Mouse (Mus musculus): Measurements from ENCODE around the gene Marveld2. TPM values are rescaled to one million over a fixed set of nuclear protein-coding genes. Genes with fewer than 3 reads are reported as not detected.

Marveld2 gene
- polyA plus RNA-seq, 1 experiment from 2014 or later: 19.5 TPM

DNA sequence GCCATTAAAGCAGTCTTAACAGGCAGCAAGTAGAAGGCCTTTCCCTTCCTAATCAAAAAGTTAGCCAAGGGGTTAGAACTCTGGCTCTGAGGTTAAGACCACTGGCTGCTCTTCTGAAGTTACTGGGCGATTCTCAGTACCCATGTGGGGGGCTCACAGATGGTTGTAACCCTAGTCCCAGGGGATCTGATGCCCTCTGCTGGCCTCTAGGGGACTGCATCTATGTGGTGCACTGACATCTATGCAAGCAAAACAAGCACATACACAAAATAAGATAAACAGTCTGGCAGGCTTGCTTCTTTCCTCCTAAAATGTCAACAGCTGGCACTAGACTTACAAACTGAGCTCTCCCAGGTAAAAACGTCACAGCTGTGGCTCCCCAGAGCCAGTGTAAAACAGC, 3.9 kb downstream of the Marveld2 start:
- peaks cover 5% of the 10 kb centered on the region; the same call in 1 of the 2 replicates for H3K4me1 ChIP-seq
- no peak overlapping the region for H3K9ac ChIP-seq
- no peaks in the 10 kb centered on the region for H3K27me3 ChIP-seq (replicated peaks)
- H3K4me2 ChIP-seq: no peak overlapping the region
- H3K4me3 ChIP-seq (replicated peaks): no peak overlapping the region
- 61% methylated on average over 2 of the region's 2 CpGs for WGBS
- no peak overlapping the region for H3K27ac ChIP-seq
- H3K9me3 ChIP-seq: no peaks in the 10 kb centered on the region
- peaks cover 8% of the 10 kb centered on the region for H3K36me3 ChIP-seq
- ATAC-seq (ENCODE audit: insufficient read depth, low FRiP score, low read depth): no peak

DNA sequence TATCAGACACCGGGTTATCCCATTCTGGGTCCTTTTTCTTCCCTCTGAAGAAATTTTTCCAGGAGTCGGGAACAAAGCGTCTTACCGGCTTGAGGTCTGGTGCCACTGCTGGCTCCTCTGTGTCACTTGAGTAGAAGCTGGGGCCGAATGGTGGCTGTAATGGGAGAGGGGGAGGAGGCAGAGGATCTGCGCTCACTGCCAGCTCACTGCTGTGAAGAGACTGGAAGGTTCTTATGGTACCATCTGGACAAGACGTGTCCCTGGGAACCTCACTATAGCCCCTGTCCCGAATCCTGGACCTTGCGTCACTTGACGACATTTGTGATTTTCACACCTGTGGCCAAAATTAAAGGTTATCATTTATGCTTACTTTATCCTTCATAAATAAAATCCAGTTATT, 4.5 kb downstream of the Marveld2 start:
- peaks cover 6% of the 10 kb centered on the region; the same call in 1 of the 2 replicates for H3K36me3 ChIP-seq
- ATAC-seq (ENCODE audit: insufficient read depth, low FRiP score, low read depth): no peak
- no peak overlapping the region for H3K9ac ChIP-seq
- WGBS: 94% methylated on average over 10 of the region's 10 CpGs
- peaks cover 5% of the 10 kb centered on the region; the same call in 1 of the 2 replicates for H3K4me1 ChIP-seq
- no peaks in the 10 kb centered on the region for H3K9me3 ChIP-seq
- no peak overlapping the region for H3K4me2 ChIP-seq
- H3K27me3 ChIP-seq (replicated peaks): no peaks in the 10 kb centered on the region
- H3K27ac ChIP-seq: no peak overlapping the region
- H3K4me3 ChIP-seq (replicated peaks): no peak overlapping the region

DNA sequence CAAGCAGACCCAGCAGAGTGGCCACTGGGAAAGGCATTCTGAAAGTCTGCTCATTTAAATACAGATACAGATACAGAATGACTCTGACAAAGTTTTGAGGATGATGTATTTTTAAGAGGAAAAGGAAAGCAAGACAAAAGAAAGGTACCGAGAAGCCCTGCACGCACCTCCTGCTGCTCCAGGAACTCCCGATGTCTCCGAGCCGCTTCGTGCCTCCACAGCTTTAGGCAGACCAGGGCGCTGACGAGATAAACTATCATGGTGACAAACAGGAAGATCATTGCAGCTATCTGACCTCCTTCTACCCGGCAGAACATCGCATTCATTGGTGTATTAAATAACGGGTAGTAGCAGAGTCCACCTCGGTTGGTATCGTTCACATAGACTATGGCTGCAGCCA, 5.5 kb downstream of the Marveld2 start:
- Histone ChIP-seq H3K4me2 (no peak overlapping the region), H3K27me3 (replicated peaks) (no peaks in the 10 kb centered on the region), H3K4me3 (replicated peaks) (no peak overlapping the region), H3K9me3 (no peaks in the 10 kb centered on the region), H3K36me3 (peaks cover 6% of the 10 kb centered on the region; the same call in 1 of the 2 replicates), H3K9ac (no peak overlapping the region), H3K27ac (no peak overlapping the region), H3K4me1 (no peaks in the 10 kb centered on the region; the same call in 1 of the 2 replicates)
- ATAC-seq (ENCODE audit: insufficient read depth, low FRiP score, low read depth): no peak
- WGBS: 92% methylated on average over 13 of the region's 13 CpGs

DNA sequence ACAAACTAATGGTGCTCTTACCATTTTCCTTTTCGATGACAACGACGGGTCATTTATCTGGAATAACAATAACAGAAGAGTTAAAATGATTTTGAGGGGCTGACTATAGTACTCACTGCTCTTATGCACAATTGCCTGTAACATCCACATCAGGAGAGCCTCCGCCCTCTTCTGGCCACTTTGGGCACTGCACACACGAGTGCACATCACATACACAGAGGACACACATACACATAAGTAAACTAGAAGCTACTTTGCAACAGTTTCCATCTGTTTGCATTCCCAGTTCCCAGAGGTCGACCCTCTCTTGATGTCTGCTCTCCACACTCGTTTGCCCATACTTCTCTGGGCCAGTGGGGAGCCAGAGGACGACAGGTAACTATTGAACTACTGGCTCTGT, 9.0 kb downstream of the Marveld2 start:
- Histone ChIP-seq H3K4me1 (no peaks in the 10 kb centered on the region), H3K27me3 (replicated peaks) (no peaks in the 10 kb centered on the region), H3K9me3 (no peaks in the 10 kb centered on the region), H3K36me3 (peaks cover 6% of the 10 kb centered on the region; the same call in 1 of the 2 replicates), H3K4me3 (replicated peaks) (no peak overlapping the region), H3K9ac (no peak overlapping the region), H3K4me2 (no peak overlapping the region), H3K27ac (no peak overlapping the region)
- ATAC-seq (ENCODE audit: insufficient read depth, low FRiP score, low read depth): no peak
- 85% methylated on average over 8 of the region's 8 CpGs for WGBS

DNA sequence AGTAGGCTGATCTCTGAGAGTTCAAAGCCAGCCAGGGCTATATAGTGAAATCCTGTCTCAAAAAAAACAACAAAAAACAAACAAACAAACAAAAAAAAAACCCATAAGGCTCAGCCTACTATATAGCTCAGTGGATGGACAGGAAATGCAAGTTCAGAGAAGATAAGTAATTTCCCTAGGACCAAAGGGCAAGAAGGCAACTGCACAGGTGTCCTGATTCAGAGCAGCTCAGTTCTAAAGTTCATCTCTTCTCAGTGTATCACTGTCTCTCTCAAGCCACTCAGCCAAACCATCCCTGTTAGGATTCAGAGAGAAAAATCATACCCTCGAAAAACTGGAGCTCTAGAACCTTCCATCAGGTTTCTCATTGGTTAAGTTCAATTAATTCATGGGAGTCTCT, 10.9 kb downstream of the Marveld2 start:
- peaks cover 3% of the 10 kb centered on the region; the same call in 1 of the 2 replicates for H3K36me3 ChIP-seq
- 63% methylated on average over 1 of the region's 1 CpGs for WGBS
- H3K9me3 ChIP-seq: no peaks in the 10 kb centered on the region
- ATAC-seq (ENCODE audit: insufficient read depth, low FRiP score, low read depth): no peak
- H3K4me3 ChIP-seq (replicated peaks): no peak overlapping the region
- H3K4me1 ChIP-seq: no peaks in the 10 kb centered on the region
- H3K27me3 ChIP-seq (replicated peaks): no peaks in the 10 kb centered on the region
- H3K4me2 ChIP-seq: no peak overlapping the region
- no peak overlapping the region for H3K27ac ChIP-seq
- no peak overlapping the region for H3K9ac ChIP-seq

DNA sequence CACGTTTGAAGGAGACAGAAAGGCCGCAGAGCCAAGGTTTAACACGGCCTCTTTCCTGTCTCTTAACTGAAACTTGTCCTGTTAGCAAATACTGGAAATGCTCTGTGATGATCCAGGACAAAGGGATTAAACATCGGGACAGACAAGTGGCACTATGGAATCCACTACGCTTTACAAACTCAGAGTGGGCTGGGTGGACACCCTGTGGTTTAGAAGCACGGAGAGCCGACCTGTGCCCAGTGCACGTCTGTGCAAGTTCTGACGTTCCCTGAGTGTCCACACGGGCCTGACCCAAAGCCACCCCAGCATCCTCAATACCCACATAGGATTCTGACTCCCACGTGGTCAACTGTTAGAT, 13.1 kb downstream of the Marveld2 start:
- no peak overlapping the region for H3K27ac ChIP-seq
- no peak overlapping the region for H3K4me2 ChIP-seq
- H3K27me3 ChIP-seq (replicated peaks): no peaks in the 10 kb centered on the region
- ATAC-seq (ENCODE audit: insufficient read depth, low FRiP score, low read depth): no peak
- WGBS: 87% methylated on average over 11 of the region's 11 CpGs
- no peak overlapping the region for H3K9ac ChIP-seq
- H3K4me3 ChIP-seq (replicated peaks): no peak overlapping the region
- H3K4me1 ChIP-seq: no peaks in the 10 kb centered on the region
- no peaks in the 10 kb centered on the region for H3K9me3 ChIP-seq
- peaks cover 3% of the 10 kb centered on the region; the same call in 1 of the 2 replicates for H3K36me3 ChIP-seq

DNA sequence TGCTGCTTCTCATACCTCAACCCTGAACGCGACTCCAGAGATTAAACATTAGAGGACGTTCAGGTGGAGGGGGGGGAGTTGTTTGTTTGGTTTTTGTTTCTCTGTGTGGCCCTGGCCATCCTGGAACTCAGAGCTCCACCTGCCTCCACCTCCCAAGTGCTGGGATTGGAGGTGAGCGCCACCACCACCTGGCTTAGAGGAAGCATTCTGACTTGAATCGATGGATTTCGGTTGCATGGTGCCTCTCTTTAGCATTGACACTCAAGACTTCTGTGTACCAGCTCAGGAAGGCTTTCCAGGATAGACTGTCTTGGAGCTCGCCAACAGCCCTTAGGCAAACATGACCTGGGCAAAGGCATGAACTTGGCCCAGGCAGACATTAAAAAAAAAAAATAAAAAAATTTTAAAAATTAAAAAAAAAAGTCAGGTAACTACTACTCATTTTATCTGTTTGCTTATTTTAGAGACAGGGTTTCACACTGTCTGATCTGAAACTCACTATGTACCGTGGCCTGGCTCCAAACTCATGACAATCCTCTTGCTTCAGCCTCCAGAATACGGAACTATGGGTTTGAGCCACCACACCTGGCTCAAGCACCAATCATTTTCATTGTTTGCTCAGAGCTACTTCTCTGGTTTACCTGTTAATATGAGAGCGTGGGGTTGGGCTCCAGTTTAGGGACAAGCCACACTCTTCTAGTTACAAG, 13.6 kb downstream of the Marveld2 start:
- 83% methylated on average over 10 of the region's 10 CpGs for WGBS
- H3K4me1 ChIP-seq: no peaks in the 10 kb centered on the region
- no peaks in the 10 kb centered on the region for H3K27me3 ChIP-seq (replicated peaks)
- H3K9ac ChIP-seq: no peak overlapping the region
- ATAC-seq (ENCODE audit: insufficient read depth, low FRiP score, low read depth): no peak
- no peak overlapping the region for H3K4me2 ChIP-seq
- no peaks in the 10 kb centered on the region for H3K9me3 ChIP-seq
- H3K27ac ChIP-seq: no peak overlapping the region
- H3K4me3 ChIP-seq (replicated peaks): no peak overlapping the region
- H3K36me3 ChIP-seq: peaks cover 3% of the 10 kb centered on the region; the same call in 1 of the 2 replicates

DNA sequence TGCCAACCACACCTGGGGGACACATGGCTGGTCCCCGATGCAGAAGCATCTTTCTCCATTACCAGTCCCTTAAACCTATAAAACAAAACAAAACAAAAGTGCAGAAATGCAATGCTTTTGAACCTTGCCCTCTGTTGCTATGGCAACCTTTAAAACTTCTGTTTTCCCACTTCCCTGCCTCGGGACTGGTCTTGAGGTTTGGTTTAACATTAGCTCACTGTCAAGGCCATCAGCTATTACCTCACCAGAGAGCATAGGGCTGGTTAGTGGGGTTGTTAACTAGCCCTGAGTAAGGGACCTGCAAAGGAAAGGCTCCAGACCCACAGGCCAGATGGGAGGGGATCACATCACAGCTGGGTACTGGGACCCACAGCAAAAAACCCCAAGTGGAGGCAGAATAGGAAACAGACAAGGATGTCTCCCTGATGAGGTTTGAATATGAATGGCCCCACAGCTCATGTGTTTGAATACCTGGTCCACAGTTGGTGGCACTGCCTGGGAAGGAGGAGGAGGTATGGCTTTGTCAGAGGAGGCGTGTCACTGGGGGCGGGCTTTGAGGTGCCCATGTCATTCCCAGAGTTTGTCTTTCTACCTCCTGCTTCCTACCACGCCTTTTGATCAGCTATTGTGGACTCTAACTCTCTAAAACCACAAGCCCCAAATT, 14.4 kb downstream of the Marveld2 start:
- no peaks in the 10 kb centered on the region for H3K9me3 ChIP-seq
- H3K4me3 ChIP-seq (replicated peaks): no peak overlapping the region
- no peak overlapping the region for H3K27ac ChIP-seq
- WGBS: 60% methylated on average over 5 of the region's 5 CpGs
- no peaks in the 10 kb centered on the region for H3K36me3 ChIP-seq
- H3K9ac ChIP-seq: no peak overlapping the region
- peak; percentile 84; the same call in 1 of the 2 replicates for ATAC-seq (ENCODE audit: insufficient read depth, low FRiP score, low read depth)
- no peaks in the 10 kb centered on the region for H3K4me1 ChIP-seq
- no peaks in the 10 kb centered on the region for H3K27me3 ChIP-seq (replicated peaks)
- H3K4me2 ChIP-seq: no peak overlapping the region

DNA sequence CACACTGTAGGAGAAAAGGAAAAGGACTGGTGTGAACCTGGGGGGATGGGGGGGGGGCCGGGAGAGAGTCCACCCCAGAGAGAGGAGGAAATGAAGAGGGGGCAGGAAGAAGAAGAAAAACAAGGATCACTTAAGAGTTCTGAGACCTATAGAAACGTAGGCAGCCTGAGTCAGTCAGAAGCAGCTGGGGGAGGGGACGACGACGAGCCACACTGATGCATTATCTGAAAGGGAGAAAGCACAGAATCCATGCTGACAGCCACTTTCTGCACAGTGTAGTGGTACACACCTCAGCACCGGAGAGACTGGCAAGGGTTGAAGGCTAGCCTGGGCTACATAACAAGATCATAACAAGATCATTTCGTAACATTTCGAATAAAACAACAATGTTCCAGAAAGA, 15.7 kb downstream of the Marveld2 start:
- WGBS: 54% methylated on average over 8 of the region's 8 CpGs
- H3K4me2 ChIP-seq: no peak overlapping the region

DNA sequence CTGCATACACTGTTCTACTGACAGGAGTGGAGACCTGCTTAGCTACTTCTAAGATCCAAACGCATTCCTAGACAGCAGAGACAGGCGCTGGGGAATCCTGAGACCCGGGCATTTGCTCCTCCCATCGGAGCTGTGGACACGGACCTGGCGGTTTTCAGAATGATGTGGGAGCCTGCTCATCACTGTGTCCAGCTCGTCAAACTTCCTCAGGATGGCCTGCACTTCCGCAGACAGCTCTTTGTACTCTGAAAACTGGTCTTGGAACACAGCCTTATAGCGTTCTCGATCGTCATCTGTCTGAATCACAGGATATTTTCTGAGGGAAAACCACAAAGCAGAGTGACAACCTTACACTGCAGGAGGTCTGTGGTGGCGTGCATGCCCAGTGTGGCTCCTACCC, 16.5 kb downstream of the Marveld2 start:
- WGBS: 79% methylated on average over 12 of the region's 12 CpGs
- H3K36me3 ChIP-seq: no peaks in the 10 kb centered on the region; the same call in 1 of the 2 replicates
- H3K27ac ChIP-seq: peak overlapping the region; percentile 32; the same call in 1 of the 2 replicates
- no peaks in the 10 kb centered on the region for H3K4me1 ChIP-seq
- ATAC-seq (ENCODE audit: insufficient read depth, low FRiP score, low read depth): no peak
- H3K4me3 ChIP-seq (replicated peaks): no peak overlapping the region
- H3K9ac ChIP-seq: no peak overlapping the region
- H3K27me3 ChIP-seq (replicated peaks): no peaks in the 10 kb centered on the region
- no peaks in the 10 kb centered on the region for H3K9me3 ChIP-seq
- no peak overlapping the region for H3K4me2 ChIP-seq

More for the DNA sequence above, 15.7 kb downstream of the Marveld2 start:
- H3K36me3 ChIP-seq: no peaks in the 10 kb centered on the region; the same call in 1 of the 2 replicates
- no peaks in the 10 kb centered on the region for H3K27me3 ChIP-seq (replicated peaks)
- H3K4me1 ChIP-seq: no peaks in the 10 kb centered on the region
- H3K4me3 ChIP-seq (replicated peaks): no peak overlapping the region
- H3K9me3 ChIP-seq: no peaks in the 10 kb centered on the region
- no peak overlapping the region for H3K9ac ChIP-seq
- no peak for ATAC-seq (ENCODE audit: insufficient read depth, low FRiP score, low read depth)
- H3K27ac ChIP-seq: peak overlapping the region; percentile 32; the same call in 1 of the 2 replicates

DNA sequence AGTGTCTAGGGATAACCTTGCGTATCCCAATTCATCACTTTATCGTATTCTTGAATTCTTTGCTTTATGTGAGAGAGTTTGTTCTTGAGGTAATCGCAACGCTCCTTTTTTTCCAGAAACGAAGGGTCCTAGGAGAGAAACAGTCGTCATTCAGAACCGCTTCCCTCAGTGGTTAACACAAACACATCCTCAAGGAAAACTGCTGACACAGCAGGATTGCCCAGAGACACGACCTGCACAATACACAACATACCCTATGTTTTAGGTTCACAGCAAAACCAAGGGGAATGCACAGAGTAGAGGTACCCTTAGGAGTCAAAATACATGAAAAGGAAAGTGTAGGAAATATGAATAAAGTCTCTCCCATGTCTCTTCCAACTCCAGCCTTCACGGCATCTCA, 19.5 kb downstream of the Marveld2 start:
- Histone ChIP-seq H3K36me3 (no peaks in the 10 kb centered on the region; the same call in 1 of the 2 replicates), H3K4me2 (no peak overlapping the region), H3K27me3 (replicated peaks) (no peaks in the 10 kb centered on the region), H3K9me3 (no peaks in the 10 kb centered on the region), H3K9ac (no peak overlapping the region), H3K4me1 (no peaks in the 10 kb centered on the region), H3K4me3 (replicated peaks) (no peak overlapping the region), H3K27ac (no peak overlapping the region)
- WGBS: 79% methylated on average over 9 of the region's 9 CpGs
- no peak for ATAC-seq (ENCODE audit: insufficient read depth, low FRiP score, low read depth)

DNA sequence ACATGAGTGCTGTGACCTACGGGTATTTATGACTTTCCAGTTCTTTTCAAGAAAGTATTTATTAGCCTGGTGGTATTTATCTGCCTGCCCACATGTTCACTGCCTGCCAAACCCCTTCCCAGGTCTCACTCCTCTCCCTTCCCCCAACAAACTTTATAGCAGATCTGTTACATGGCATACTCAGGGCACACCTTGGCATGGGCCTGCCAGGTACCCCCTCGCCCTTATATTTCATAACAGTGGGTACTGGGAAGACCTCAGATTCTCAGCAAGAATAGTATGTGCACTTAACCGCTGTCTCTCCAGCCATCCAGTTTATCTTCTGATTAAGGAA, 21.3 kb downstream of the Marveld2 start:
- Histone ChIP-seq H3K4me1 (no peaks in the 10 kb centered on the region), H3K27ac (no peak overlapping the region), H3K36me3 (no peaks in the 10 kb centered on the region; the same call in 1 of the 2 replicates), H3K9me3 (no peaks in the 10 kb centered on the region), H3K27me3 (replicated peaks) (no peaks in the 10 kb centered on the region), H3K9ac (no peak overlapping the region), H3K4me2 (no peak overlapping the region), H3K4me3 (replicated peaks) (no peak overlapping the region)
- 80% methylated on average over 3 of the region's 3 CpGs for WGBS
- no peak for ATAC-seq (ENCODE audit: insufficient read depth, low FRiP score, low read depth)

Data from stomach, embryonic 15.5 days (tissue).